Mouse (Mus musculus): ENCODE measurements around the gene Cnn1. TPM values are rescaled to one million over a fixed set of nuclear protein-coding genes. Genes with fewer than 3 reads are reported as not detected.

The Cnn1 gene
- total and polyA plus RNA-seq, 2 experiments from 2014 or later = 41.3 to 305 TPM

DNA sequence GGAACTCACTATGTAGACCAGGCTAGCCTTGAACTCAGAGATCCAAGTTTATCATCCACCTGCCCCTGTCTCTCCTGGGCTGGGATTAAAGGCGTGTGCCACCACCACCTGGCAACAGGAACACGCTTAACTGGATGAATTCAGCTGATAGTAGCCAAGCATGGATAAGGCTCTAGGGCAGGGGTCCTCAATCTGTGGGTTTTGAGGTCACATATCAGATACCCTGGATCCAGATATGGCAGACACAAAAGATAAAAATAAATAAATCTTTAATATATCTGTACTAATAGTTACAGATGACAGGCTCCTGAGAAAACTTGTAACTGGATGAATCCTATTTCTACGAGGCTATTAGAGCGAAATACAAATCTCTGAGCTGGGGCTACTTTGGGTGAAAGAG is 16.6 kb downstream of the Cnn1 start:
- TF ChIP-seq EP300 (IDR thresholded peaks at IDR 0.05; ENCODE audit: low read depth) = no peak
- TF ChIP-seq CTCF (IDR thresholded peaks at IDR 0.05; ENCODE audit: low read depth) = no peak
- Histone ChIP-seq H3K4me1 (ENCODE audit: control insufficient read depth, insufficient read depth) (no peaks in the 10 kb centered on the region), H3K27ac (ENCODE audit: low read depth) (no peak overlapping the region), H3K9ac (replicated peaks; ENCODE audit: low read depth, low read length) (no peak overlapping the region), H3K27me3 (ENCODE audit: control insufficient read depth, insufficient read depth, low read length) (no peaks in the 10 kb centered on the region), H3K4me2 (ENCODE audit: low read depth, low read length) (no peak overlapping the region; the same call in 1 of the 2 replicates), H3K36me3 (replicated peaks; ENCODE audit: control insufficient read depth, insufficient read depth, low read length) (peaks cover 28% of the 10 kb centered on the region), H3K4me3 (ENCODE audit: low read depth, low read length) (peak overlapping the region; percentile 87; the same call in 1 of the 2 replicates), H3K9me3 (replicated peaks; ENCODE audit: control insufficient read depth, low read length) (no peaks in the 10 kb centered on the region)
- WGBS = 85% methylated on average over 4 of the region's 4 CpGs
- DNase-seq (ENCODE audit: low spot score) (no peak), ATAC-seq (ENCODE audit: insufficient read depth, low read depth) (no peak)

DNA sequence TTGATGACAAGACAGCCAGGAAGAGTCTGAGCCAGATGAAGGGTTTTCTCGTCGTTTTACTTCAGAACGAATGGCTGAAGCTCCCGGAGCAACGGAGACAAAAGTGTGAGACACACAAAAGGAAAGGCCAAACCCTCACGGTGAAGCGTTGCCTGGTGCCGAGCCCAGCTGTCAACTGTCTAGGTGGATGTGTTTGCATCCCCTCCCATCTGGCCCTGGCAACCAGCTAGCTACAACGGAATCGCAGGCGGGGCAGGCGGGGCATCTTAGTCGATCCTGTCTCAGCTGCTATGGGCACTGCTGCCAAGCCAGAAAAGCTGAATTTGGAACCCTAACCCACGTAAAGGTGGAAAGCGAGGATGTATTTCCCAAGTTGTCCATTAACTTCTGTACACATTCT is 17.1 kb downstream of the Cnn1 start:
- H3K27ac ChIP-seq (ENCODE audit: low read depth) = no peak overlapping the region
- ATAC-seq (ENCODE audit: insufficient read depth, low read depth) = no peak
- H3K9me3 ChIP-seq (replicated peaks; ENCODE audit: control insufficient read depth, low read length) = no peaks in the 10 kb centered on the region
- H3K9ac ChIP-seq (replicated peaks; ENCODE audit: low read depth, low read length) = peak overlapping the region; percentile 83
- peaks cover 28% of the 10 kb centered on the region for H3K36me3 ChIP-seq (replicated peaks; ENCODE audit: control insufficient read depth, insufficient read depth, low read length)
- no peaks in the 10 kb centered on the region for H3K27me3 ChIP-seq (ENCODE audit: control insufficient read depth, insufficient read depth, low read length)
- H3K4me2 ChIP-seq (ENCODE audit: low read depth, low read length) = peak overlapping the region; percentile 89
- H3K4me3 ChIP-seq (ENCODE audit: low read depth, low read length) = peak overlapping the region; percentile 87
- H3K4me1 ChIP-seq (ENCODE audit: control insufficient read depth, insufficient read depth) = no peaks in the 10 kb centered on the region
- TF ChIP-seq CTCF (IDR thresholded peaks at IDR 0.05; ENCODE audit: low read depth) (no peak), EP300 (IDR thresholded peaks at IDR 0.05; ENCODE audit: low read depth) (no peak)
- 28% methylated on average over 15 of the region's 15 CpGs for WGBS
- no peak for DNase-seq (ENCODE audit: low spot score)

DNA sequence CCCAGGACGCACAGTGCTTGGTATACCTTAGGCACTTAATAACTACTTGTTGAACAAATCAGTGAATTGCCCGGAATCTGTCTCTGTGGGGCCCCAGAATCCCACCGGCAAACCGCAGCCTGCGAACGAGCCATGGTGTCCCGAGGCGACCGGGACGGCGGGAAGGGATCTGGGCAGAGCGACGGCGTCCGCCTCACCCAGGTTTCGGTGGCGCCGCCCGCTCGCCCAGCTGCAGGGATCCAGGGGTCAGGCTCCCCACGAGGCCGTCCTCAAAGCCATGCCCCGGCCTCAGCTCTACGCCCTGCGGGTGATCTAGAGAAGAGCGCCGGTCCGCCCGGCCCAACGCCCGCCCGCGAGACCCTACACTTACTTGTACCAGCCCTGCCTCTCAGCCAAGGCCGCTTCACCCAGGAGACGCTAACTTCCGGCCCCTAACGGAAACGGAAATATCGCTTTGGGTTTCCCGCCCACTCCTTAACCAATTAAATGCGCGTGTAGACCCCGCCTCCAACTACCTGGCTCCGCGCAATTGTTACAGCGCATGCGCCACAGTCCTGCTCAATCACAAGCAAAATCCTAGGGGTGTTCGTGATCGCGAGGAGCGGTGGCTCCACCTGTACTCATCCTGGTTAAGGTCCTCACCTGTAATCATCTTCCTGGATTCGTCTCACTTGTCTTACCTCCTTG is 17.9 kb downstream of the Cnn1 start, which contains the start of gene Elof1:
Elof1 (minus strand) TSS at position 433 of the 687 bp plus-strand sequence.
- Histone ChIP-seq H3K27ac (ENCODE audit: low read depth) (peak within 1 kb of the TSS; percentile 69), H3K4me1 (ENCODE audit: control insufficient read depth, insufficient read depth) (no peaks in the 10 kb centered on the region), H3K4me3 (ENCODE audit: low read depth, low read length) (peak within 1 kb of the TSS; percentile 87), H3K27me3 (ENCODE audit: control insufficient read depth, insufficient read depth, low read length) (no peaks in the 10 kb centered on the region), H3K4me2 (ENCODE audit: low read depth, low read length) (peak within 1 kb of the TSS; percentile 89), H3K9ac (replicated peaks; ENCODE audit: low read depth, low read length) (peak within 1 kb of the TSS; percentile 83), H3K9me3 (replicated peaks; ENCODE audit: control insufficient read depth, low read length) (no peaks in the 10 kb centered on the region), H3K36me3 (replicated peaks; ENCODE audit: control insufficient read depth, insufficient read depth, low read length) (peaks cover 20% of the 10 kb centered on the region)
- TF ChIP-seq CTCF (IDR thresholded peaks at IDR 0.05; ENCODE audit: low read depth) (0 out of 2 replicates have a peak, but pooled peaks have one; percentile 3), EP300 (IDR thresholded peaks at IDR 0.05; ENCODE audit: low read depth) (peak; percentile 46; the same call in 1 of the 2 replicates)
- under 1% methylated on average over 52 of the region's 52 CpGs for WGBS
- DNase-seq (ENCODE audit: low spot score) (peak; percentile 94), ATAC-seq (ENCODE audit: insufficient read depth, low read depth) (peak; percentile 92)

DNA sequence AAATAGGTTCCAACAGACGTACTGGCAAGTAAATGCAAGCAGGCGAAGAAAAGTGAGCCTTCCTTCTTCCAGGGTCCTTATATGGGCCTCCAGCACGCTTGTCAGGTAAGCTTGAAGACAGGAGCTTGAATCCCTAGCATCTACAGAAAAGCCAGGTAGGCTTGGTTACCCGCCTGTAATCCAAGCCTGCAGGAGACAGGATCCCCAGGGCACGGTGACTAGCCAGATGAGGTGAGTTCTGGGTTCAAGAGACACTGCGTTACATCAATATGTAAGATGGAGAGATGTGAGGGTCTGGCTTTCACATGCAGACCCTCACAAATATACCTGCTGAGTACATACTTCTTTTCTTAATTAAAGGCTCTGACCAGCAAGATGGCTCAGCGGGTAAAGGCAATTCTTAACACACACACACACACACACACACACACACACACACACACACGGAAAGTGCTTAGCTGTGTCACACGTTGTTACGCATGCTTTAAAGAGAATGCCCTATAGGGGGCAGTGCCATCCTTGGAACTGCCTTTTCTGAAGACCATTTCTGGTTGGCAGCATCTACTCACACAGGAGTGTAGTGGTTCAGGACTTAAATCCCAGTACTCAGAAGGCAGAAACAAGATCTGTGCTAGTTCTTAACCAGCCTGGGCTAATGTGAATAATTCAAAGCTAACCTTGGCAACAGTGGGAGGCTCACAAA is 18.9 kb downstream of the Cnn1 start:
- Histone ChIP-seq H3K4me1 (ENCODE audit: control insufficient read depth, insufficient read depth) (no peaks in the 10 kb centered on the region), H3K27me3 (ENCODE audit: control insufficient read depth, insufficient read depth, low read length) (no peaks in the 10 kb centered on the region), H3K4me2 (ENCODE audit: low read depth, low read length) (peak overlapping the region; percentile 89; the same call in 1 of the 2 replicates), H3K27ac (ENCODE audit: low read depth) (no peak overlapping the region), H3K4me3 (ENCODE audit: low read depth, low read length) (peak overlapping the region; percentile 87; the same call in 1 of the 2 replicates), H3K9ac (replicated peaks; ENCODE audit: low read depth, low read length) (no peak overlapping the region), H3K36me3 (replicated peaks; ENCODE audit: control insufficient read depth, insufficient read depth, low read length) (peaks cover 9% of the 10 kb centered on the region), H3K9me3 (replicated peaks; ENCODE audit: control insufficient read depth, low read length) (no peaks in the 10 kb centered on the region)
- WGBS = 41% methylated on average over 10 of the region's 10 CpGs
- TF ChIP-seq CTCF (IDR thresholded peaks at IDR 0.05; ENCODE audit: low read depth) = peak; percentile 64
- TF ChIP-seq EP300 (IDR thresholded peaks at IDR 0.05; ENCODE audit: low read depth) = no peak
- ATAC-seq (ENCODE audit: insufficient read depth, low read depth) (no peak), DNase-seq (ENCODE audit: low spot score) (peak; percentile 37)

DNA sequence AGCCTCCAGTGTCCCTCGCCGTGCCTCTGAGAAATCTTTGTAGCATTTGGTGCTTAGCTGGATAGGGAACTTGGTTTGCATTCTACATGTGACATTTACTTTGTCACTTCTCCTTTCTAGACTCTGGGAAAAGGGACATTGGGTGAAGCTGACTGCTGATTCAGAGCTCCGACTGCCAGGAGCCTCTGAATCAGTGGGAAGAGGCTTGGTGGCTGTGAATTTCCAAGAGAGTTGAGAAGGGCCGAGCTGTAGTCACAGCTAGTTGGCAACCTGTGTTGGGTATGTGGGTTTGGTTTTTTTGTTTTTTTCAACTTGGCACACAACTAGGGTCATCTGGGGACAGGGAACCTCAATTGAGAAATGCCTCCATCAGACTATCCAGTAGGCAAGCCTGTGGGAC is 20.5 kb downstream of the Cnn1 start:
- Histone ChIP-seq H3K9me3 (replicated peaks; ENCODE audit: control insufficient read depth, low read length) (no peaks in the 10 kb centered on the region), H3K4me1 (ENCODE audit: control insufficient read depth, insufficient read depth) (no peaks in the 10 kb centered on the region), H3K27me3 (ENCODE audit: control insufficient read depth, insufficient read depth, low read length) (no peaks in the 10 kb centered on the region), H3K27ac (ENCODE audit: low read depth) (no peak overlapping the region), H3K4me2 (ENCODE audit: low read depth, low read length) (no peak overlapping the region), H3K36me3 (replicated peaks; ENCODE audit: control insufficient read depth, insufficient read depth, low read length) (no peaks in the 10 kb centered on the region), H3K9ac (replicated peaks; ENCODE audit: low read depth, low read length) (no peak overlapping the region), H3K4me3 (ENCODE audit: low read depth, low read length) (no peak overlapping the region)
- ATAC-seq (ENCODE audit: insufficient read depth, low read depth) (no peak), DNase-seq (ENCODE audit: low spot score) (no peak)
- 79% methylated on average over 4 of the region's 4 CpGs for WGBS
- TF ChIP-seq CTCF (IDR thresholded peaks at IDR 0.05; ENCODE audit: low read depth) = no peak
- TF ChIP-seq EP300 (IDR thresholded peaks at IDR 0.05; ENCODE audit: low read depth) = no peak

Measured in heart, postnatal 0 days (tissue).